Mouse (Mus musculus) lung, adult 2 months (tissue): ENCODE results near the gene Lhpp. TPM values are rescaled to one million over a fixed set of nuclear protein-coding genes. Genes with fewer than 3 reads are reported as not detected.

Experiments used
- DNase-seq: peaks from one replicate; pipeline ENCODE4 v3.0.0; 2022
- H3K4me1 ChIP-seq: fragments of 200-500 bp; 2 replicates; pipeline ENCODE4 v1.6.1; 2011; ENCODE audit warnings: low read length; ENCODE audit not compliant: control insufficient read depth, insufficient read depth
- H3K4me3 ChIP-seq: fragments of 200-500 bp; replicated peaks from 2 replicates; pipeline ENCODE3; 2011; ENCODE audit warnings: low read depth, mild to moderate bottlenecking, control low read depth, low read length; ENCODE audit errors: extremely low read depth
- CTCF ChIP-seq: fragments of 200-500 bp; IDR thresholded peaks from 2 replicates; pipeline ENCODE4 v1.5.1; 2011; ENCODE audit warnings: mild to moderate bottlenecking, low read length, control low read depth; ENCODE audit not compliant: insufficient read depth
- POLR2A ChIP-seq: fragments of 200-500 bp; IDR thresholded peaks from 2 replicates; pipeline ENCODE4 v1.6.1; 2011; ENCODE audit warnings: low read depth, mild to moderate bottlenecking, control low read depth, low read length, borderline replicate concordance; ENCODE audit errors: extremely low read depth
- WGBS: fragments of 180-500 bp; shearing (Covaris S2); methylation state at CpG from one replicate; pipeline ENCODE4 v1.1.7; 2018; 5-methylcytosine and 5-hydroxymethylcytosine counted together
- polyA plus RNA-seq: library from polyadenylated mRNA; depleted of rRNA; stranded (reverse); fragments of >200 nt; gene quantifications from 2 replicates; pipeline ENCODE4 v1.2.3, GENCODE M21; 2012

Lhpp gene
- polyA plus RNA-seq, 1 experiment, result 17.1 TPM

DNA sequence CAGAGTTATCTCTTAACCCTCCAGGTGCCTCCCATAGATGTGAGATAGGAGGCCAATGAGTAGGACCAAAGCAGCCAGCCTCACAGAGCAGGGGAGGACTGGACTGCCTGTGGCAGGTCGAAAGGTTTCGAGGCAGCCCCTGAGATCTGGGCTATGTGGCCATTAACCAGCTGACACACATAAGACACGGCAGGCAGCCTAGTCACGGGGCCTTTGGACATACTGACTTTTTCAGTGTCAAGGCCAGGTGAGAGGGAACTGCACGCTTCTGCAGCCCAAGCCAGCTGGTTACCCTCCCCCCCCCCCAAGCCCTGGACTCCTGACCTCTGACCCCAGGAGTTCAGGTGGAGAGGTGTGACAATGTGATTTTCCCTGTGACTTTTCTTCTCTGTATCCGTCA, 54.4 kb downstream of the Lhpp start:
- no peak for TF ChIP-seq CTCF
- no peak for TF ChIP-seq POLR2A
- no peak for DNase-seq
- 90% methylated on average over 6 of the region's 6 CpGs for WGBS
- Histone ChIP-seq H3K4me1 (peaks cover 14% of the 10 kb centered on the region), H3K4me3 (no peak overlapping the region)

GRCm38 (mm10) chr7:132665664-132666382, 55.4 kb downstream of the Lhpp start:
- no peak for DNase-seq
- peaks cover 19% of the 10 kb centered on the region for H3K4me1 ChIP-seq
- TF ChIP-seq POLR2A, result no peak
- no peak for TF ChIP-seq CTCF
- WGBS, result 88% methylated on average over 8 of the region's 8 CpGs
- H3K4me3 ChIP-seq, result no peak overlapping the region

- Histone ChIP-seq H3K4me3 (no peak overlapping the region), H3K4me1 (peaks cover 26% of the 10 kb centered on the region)
- DNase-seq, result no peak
- 94% methylated on average over 4 of the region's 4 CpGs for WGBS
- TF ChIP-seq CTCF, result no peak
- TF ChIP-seq POLR2A, result no peak
Observed at GRCm38 (mm10) chr7:132666516-132666915, 56.1 kb downstream of the Lhpp start.

- TF ChIP-seq POLR2A, result no peak; the same call in 1 of the 2 replicates
- no peak for TF ChIP-seq CTCF
- peak; percentile 43 for DNase-seq
- WGBS, result 35% methylated on average over 2 of the region's 2 CpGs
- Histone ChIP-seq H3K4me1 (peaks cover 37% of the 10 kb centered on the region), H3K4me3 (no peak overlapping the region)
Observed at GRCm38 (mm10) chr7:132668604-132669003, 58.2 kb downstream of the Lhpp start.

DNA sequence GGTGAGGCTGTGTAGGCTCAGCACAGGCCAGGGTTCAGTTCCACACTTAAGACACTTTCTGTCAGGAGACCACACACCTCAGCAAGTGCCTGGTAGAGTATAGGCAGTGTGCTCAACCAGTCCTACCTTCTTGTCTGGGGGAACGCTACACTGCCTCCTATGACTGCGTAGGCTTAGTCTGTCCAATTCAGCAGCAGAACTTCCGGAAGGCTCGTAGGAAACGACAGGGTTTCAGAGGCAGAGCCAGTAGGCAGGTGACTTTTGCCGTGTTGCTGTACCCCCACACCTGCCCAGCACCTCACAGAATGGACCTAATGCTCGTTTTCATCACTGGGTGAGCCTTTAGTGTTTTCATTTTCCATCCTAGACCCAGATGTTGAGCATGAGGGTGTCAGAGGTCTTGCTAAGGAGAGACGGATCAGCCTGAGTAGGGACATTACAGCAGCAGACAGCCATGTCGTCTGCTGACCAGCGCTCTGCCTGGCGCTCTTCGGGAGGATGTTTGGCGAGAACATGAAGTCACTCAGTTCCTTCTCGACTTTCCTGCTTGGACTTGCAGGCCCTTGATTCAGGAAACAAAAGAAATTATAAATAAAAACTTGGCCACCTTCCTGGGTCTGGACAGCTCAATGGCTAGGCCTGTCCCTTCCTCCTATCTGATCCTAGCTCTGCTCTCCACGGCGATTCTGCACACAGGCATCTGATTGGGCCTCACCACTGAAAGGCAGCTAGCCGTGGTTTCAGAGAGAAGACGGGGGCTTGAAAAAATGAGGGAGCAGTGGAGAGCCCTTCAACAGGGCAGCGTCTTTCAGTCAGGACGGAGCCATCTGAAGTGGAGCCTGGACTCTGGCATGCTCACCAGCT, 59.8 kb downstream of the Lhpp start:
- DNase-seq, result peak; percentile 62
- TF ChIP-seq POLR2A, result peak; percentile 86; the same call in 1 of the 2 replicates
- TF ChIP-seq CTCF, result peak; percentile 35; the same call in 1 of the 2 replicates
- no peak overlapping the region for H3K4me3 ChIP-seq
- peaks cover 42% of the 10 kb centered on the region for H3K4me1 ChIP-seq
- WGBS, result 36% methylated on average over 20 of the region's 20 CpGs

DNA sequence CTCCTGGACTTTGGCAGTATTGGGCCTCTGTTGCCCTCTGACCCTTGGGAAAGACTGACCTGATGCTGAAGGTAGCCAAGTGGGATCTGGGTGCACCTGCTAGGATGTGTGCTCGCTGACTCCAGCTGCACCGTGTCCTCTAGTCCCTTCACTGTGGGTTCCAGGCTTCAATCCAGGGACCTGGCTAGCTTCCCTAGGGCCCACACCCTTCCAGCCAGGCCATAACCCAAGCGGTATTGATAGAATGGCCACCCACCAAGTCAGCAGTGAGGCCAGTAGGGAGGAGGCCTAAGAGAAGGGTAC, 60.4 kb downstream of the Lhpp start:
- DNase-seq, result peak; percentile 67
- TF ChIP-seq POLR2A (no peak), CTCF (no peak)
- no peak overlapping the region for H3K4me3 ChIP-seq
- 24% methylated on average over 3 of the region's 3 CpGs for WGBS
- peaks cover 42% of the 10 kb centered on the region for H3K4me1 ChIP-seq

GRCm38 (mm10) chr7:132672481-132672959, 62.1 kb downstream of the Lhpp start:
- Histone ChIP-seq H3K4me1 (peaks cover 42% of the 10 kb centered on the region), H3K4me3 (no peak overlapping the region)
- peak; percentile 60 for DNase-seq
- 7% methylated on average over 7 of the region's 7 CpGs for WGBS
- peak; percentile 31; the same call in 1 of the 2 replicates for TF ChIP-seq CTCF
- peak; percentile 69; the same call in 1 of the 2 replicates for TF ChIP-seq POLR2A

- peak; percentile 82 for DNase-seq
Observed at GRCm38 (mm10) chr7:132673931-132674755, 63.7 kb downstream of the Lhpp start.

DNA sequence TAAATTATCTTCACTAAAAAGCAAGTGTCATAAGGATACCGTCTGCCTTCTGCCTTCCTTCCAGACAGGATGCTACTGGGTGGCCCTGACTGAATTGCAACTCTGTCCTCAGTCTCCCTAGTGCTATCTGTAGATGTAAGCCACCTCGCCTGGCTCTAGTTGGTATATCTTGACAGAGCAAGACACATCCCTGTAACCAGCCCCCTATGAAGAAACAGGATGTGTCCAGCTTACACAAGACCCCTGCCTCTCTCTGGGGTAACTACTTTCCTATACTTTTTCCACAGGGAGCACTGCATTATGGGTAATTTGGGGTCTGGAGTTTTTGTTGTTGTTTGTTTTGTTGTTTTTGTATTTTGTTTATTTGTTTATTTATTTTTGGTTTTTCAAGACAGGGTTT, 65.5 kb downstream of the Lhpp start:
- no peak overlapping the region for H3K4me3 ChIP-seq
- WGBS, result 87% methylated on average over 2 of the region's 2 CpGs

More at GRCm38 (mm10) chr7:132673931-132674755, 63.7 kb downstream of the Lhpp start:
- TF ChIP-seq CTCF (peak; percentile 84), POLR2A (peak; percentile 38; the same call in 1 of the 2 replicates)
- 44% methylated on average over 17 of the region's 17 CpGs for WGBS
- Histone ChIP-seq H3K4me3 (no peak overlapping the region), H3K4me1 (peaks cover 41% of the 10 kb centered on the region)

DNA sequence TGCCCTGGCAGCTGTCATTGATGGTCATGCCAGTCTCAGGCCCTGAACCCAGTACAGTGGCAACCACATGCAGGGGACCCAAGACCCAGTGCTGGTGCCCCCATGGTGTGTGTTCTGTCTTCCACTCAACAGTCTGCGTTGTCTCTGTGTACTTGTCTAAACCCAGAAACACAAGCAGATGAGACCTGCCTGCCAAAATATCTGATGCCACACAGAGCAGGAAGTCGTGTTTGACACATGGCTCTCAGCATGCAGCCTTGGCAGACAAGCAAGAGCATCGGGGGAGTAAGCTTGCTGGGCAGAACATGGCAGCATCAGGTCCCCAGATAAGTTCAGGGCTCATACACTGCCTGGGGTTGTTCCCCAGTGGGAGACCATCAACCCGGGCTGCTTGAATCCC, 68.7 kb downstream of the Lhpp start:
- DNase-seq, result no peak
- 50% methylated on average over 4 of the region's 4 CpGs for WGBS
- Histone ChIP-seq H3K4me1 (peaks cover 4% of the 10 kb centered on the region), H3K4me3 (no peak overlapping the region)
- TF ChIP-seq CTCF (no peak), POLR2A (no peak)

More for the DNA sequence above, 65.5 kb downstream of the Lhpp start:
- H3K4me1 ChIP-seq, result peaks cover 27% of the 10 kb centered on the region
- TF ChIP-seq CTCF (no peak), POLR2A (no peak)
- DNase-seq, result no peak
